Mouse (Mus musculus): Measurements from ENCODE around the gene RPS10-NUDT3. TPM values are rescaled to one million over a fixed set of nuclear protein-coding genes. Genes with fewer than 3 reads are reported as not detected.

The RPS10-NUDT3 gene
- polyA plus RNA-seq, 1 experiment from 2014 or later, result not detected

DNA sequence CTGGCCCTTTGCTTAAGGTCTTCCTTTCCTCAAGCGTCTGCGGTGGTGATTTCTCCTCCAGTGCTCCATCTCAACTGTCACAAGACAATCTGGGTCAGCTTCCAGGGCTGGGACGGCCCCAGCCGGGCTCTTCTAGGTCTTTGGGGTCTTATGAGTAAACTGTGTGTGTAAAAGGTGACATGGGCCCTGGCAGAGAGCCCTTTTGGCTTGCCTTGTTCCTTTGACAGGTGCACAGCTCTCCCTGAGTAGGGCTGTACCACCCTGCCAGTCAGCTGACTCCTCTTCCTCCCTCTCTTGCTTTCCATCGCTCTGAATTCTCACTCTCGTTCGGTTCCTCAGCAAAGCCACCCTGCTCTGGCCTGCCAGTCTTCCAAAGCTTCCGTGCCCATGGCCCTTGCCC, 22.1 kb upstream of the RPS10-NUDT3 start:
- H3K36me3 ChIP-seq (ENCODE audit: control insufficient read depth, insufficient read depth, low read length), result no peaks in the 10 kb centered on the region
- no peak for ATAC-seq (ENCODE audit: insufficient number of reproducible peaks, insufficient read depth, low FRiP score, low read depth)
- no peak overlapping the region for H3K4me3 ChIP-seq (ENCODE audit: low read depth, low read length)
- H3K27me3 ChIP-seq (ENCODE audit: control insufficient read depth, insufficient read depth, low read length), result peaks cover 13% of the 10 kb centered on the region; the same call in 1 of the 2 replicates
- 66% methylated on average over 8 of the region's 8 CpGs for WGBS
- H3K9ac ChIP-seq (replicated peaks; ENCODE audit: low read depth, low read length), result no peak overlapping the region
- H3K27ac ChIP-seq (ENCODE audit: low read length), result no peak overlapping the region
- H3K4me2 ChIP-seq (replicated peaks; ENCODE audit: low read depth, low read length), result no peak overlapping the region
- H3K9me3 ChIP-seq (ENCODE audit: control insufficient read depth, low read depth, low read length), result no peaks in the 10 kb centered on the region
- peaks cover 9% of the 10 kb centered on the region; the same call in 1 of the 2 replicates for H3K4me1 ChIP-seq (ENCODE audit: control insufficient read depth, insufficient read depth, low read length)

- no peak overlapping the region for H3K9ac ChIP-seq (replicated peaks; ENCODE audit: low read depth, low read length)
- no peaks in the 10 kb centered on the region for H3K36me3 ChIP-seq (ENCODE audit: control insufficient read depth, insufficient read depth, low read length)
- no peaks in the 10 kb centered on the region for H3K9me3 ChIP-seq (ENCODE audit: control insufficient read depth, low read depth, low read length)
- H3K4me2 ChIP-seq (replicated peaks; ENCODE audit: low read depth, low read length), result no peak overlapping the region; the same call in 1 of the 2 replicates
- peaks cover 13% of the 10 kb centered on the region; the same call in 1 of the 2 replicates for H3K27me3 ChIP-seq (ENCODE audit: control insufficient read depth, insufficient read depth, low read length)
- no peak overlapping the region for H3K27ac ChIP-seq (ENCODE audit: low read length)
- H3K4me1 ChIP-seq (ENCODE audit: control insufficient read depth, insufficient read depth, low read length), result peaks cover 9% of the 10 kb centered on the region; the same call in 1 of the 2 replicates
- no peak overlapping the region for H3K4me3 ChIP-seq (ENCODE audit: low read depth, low read length)
- 9% methylated on average over 5 of the region's 5 CpGs for WGBS
- no peak for ATAC-seq (ENCODE audit: insufficient number of reproducible peaks, insufficient read depth, low FRiP score, low read depth)
Measured at GRCm38 (mm10) chr17:27656414-27656813, 21.4 kb upstream of the RPS10-NUDT3 start.

DNA sequence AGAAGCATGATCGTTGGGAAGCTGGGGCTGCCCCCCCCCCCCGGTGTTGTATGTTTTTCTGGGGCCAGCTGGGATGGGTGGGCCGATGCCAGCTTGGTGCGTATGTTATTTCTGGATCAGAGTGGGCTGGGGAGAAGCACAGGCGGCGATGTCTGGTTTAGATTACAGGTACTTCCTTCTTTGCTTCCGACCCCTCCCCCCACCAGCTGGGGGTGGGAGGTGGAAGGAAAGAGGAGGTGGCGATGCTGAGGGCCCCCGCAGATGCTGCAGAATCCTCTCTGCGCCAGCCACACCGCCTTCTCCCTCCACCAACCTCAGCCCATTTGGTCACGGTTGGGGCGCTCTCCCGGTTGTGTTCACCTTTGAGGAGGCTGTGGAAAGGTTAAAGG, 21.0 kb upstream of the RPS10-NUDT3 start:
- H3K4me1 ChIP-seq (ENCODE audit: control insufficient read depth, insufficient read depth, low read length), result peaks cover 9% of the 10 kb centered on the region; the same call in 1 of the 2 replicates
- H3K36me3 ChIP-seq (ENCODE audit: control insufficient read depth, insufficient read depth, low read length), result no peaks in the 10 kb centered on the region
- no peak for ATAC-seq (ENCODE audit: insufficient number of reproducible peaks, insufficient read depth, low FRiP score, low read depth)
- peak overlapping the region; percentile 62 for H3K4me2 ChIP-seq (replicated peaks; ENCODE audit: low read depth, low read length)
- peak overlapping the region; percentile 31 for H3K4me3 ChIP-seq (ENCODE audit: low read depth, low read length)
- WGBS, result 8% methylated on average over 14 of the region's 14 CpGs
- peaks cover 13% of the 10 kb centered on the region; the same call in 1 of the 2 replicates for H3K27me3 ChIP-seq (ENCODE audit: control insufficient read depth, insufficient read depth, low read length)
- no peaks in the 10 kb centered on the region for H3K9me3 ChIP-seq (ENCODE audit: control insufficient read depth, low read depth, low read length)
- H3K27ac ChIP-seq (ENCODE audit: low read length), result no peak overlapping the region
- no peak overlapping the region for H3K9ac ChIP-seq (replicated peaks; ENCODE audit: low read depth, low read length)

GRCm38 (mm10) chr17:27655089-27656010, 20.3 kb upstream of the RPS10-NUDT3 start, which contains the start of gene Pacsin1:
Gene Pacsin1, plus strand, starts transcription at chr17:27655509.
- H3K9me3 ChIP-seq (ENCODE audit: control insufficient read depth, low read depth, low read length), result no peaks in the 10 kb centered on the region
- no peak within 1 kb of the TSS for H3K9ac ChIP-seq (replicated peaks; ENCODE audit: low read depth, low read length)
- WGBS, result 1% methylated on average over 56 of the region's 65 CpGs
- peak; percentile 59 for ATAC-seq (ENCODE audit: insufficient number of reproducible peaks, insufficient read depth, low FRiP score, low read depth)
- peaks cover 13% of the 10 kb centered on the region; the same call in 1 of the 2 replicates for H3K27me3 ChIP-seq (ENCODE audit: control insufficient read depth, insufficient read depth, low read length)
- no peak within 1 kb of the TSS for H3K27ac ChIP-seq (ENCODE audit: low read length)
- H3K4me3 ChIP-seq (ENCODE audit: low read depth, low read length), result peak within 1 kb of the TSS; percentile 31
- H3K4me2 ChIP-seq (replicated peaks; ENCODE audit: low read depth, low read length), result peak within 1 kb of the TSS; percentile 62
- peaks cover 9% of the 10 kb centered on the region; the same call in 1 of the 2 replicates for H3K4me1 ChIP-seq (ENCODE audit: control insufficient read depth, insufficient read depth, low read length)
- no peaks in the 10 kb centered on the region for H3K36me3 ChIP-seq (ENCODE audit: control insufficient read depth, insufficient read depth, low read length)

GRCm38 (mm10) chr17:27653253-27653959, 18.4 kb upstream of the RPS10-NUDT3 start:
- Histone ChIP-seq H3K9me3 (ENCODE audit: control insufficient read depth, low read depth, low read length) (no peaks in the 10 kb centered on the region), H3K36me3 (ENCODE audit: control insufficient read depth, insufficient read depth, low read length) (no peaks in the 10 kb centered on the region), H3K4me3 (ENCODE audit: low read depth, low read length) (no peak overlapping the region), H3K4me2 (replicated peaks; ENCODE audit: low read depth, low read length) (no peak overlapping the region), H3K9ac (replicated peaks; ENCODE audit: low read depth, low read length) (no peak overlapping the region), H3K27ac (ENCODE audit: low read length) (no peak overlapping the region), H3K4me1 (ENCODE audit: control insufficient read depth, insufficient read depth, low read length) (peaks cover 9% of the 10 kb centered on the region; the same call in 1 of the 2 replicates), H3K27me3 (ENCODE audit: control insufficient read depth, insufficient read depth, low read length) (peaks cover 13% of the 10 kb centered on the region; the same call in 1 of the 2 replicates)
- WGBS, result 58% methylated on average over 10 of the region's 10 CpGs
- ATAC-seq (ENCODE audit: insufficient number of reproducible peaks, insufficient read depth, low FRiP score, low read depth), result no peak

- H3K4me1 ChIP-seq (ENCODE audit: control insufficient read depth, insufficient read depth, low read length), result peaks cover 9% of the 10 kb centered on the region; the same call in 1 of the 2 replicates
- 82% methylated on average over 23 of the region's 23 CpGs for WGBS
- H3K9me3 ChIP-seq (ENCODE audit: control insufficient read depth, low read depth, low read length), result no peaks in the 10 kb centered on the region
- H3K9ac ChIP-seq (replicated peaks; ENCODE audit: low read depth, low read length), result no peak overlapping the region
- no peak overlapping the region for H3K4me3 ChIP-seq (ENCODE audit: low read depth, low read length)
- peaks cover 13% of the 10 kb centered on the region; the same call in 1 of the 2 replicates for H3K27me3 ChIP-seq (ENCODE audit: control insufficient read depth, insufficient read depth, low read length)
- no peak overlapping the region for H3K4me2 ChIP-seq (replicated peaks; ENCODE audit: low read depth, low read length)
- ATAC-seq (ENCODE audit: insufficient number of reproducible peaks, insufficient read depth, low FRiP score, low read depth), result no peak
- no peak overlapping the region for H3K27ac ChIP-seq (ENCODE audit: low read length)
- no peaks in the 10 kb centered on the region for H3K36me3 ChIP-seq (ENCODE audit: control insufficient read depth, insufficient read depth, low read length)
Measured at GRCm38 (mm10) chr17:27652046-27652790, 17.2 kb upstream of the RPS10-NUDT3 start.

DNA sequence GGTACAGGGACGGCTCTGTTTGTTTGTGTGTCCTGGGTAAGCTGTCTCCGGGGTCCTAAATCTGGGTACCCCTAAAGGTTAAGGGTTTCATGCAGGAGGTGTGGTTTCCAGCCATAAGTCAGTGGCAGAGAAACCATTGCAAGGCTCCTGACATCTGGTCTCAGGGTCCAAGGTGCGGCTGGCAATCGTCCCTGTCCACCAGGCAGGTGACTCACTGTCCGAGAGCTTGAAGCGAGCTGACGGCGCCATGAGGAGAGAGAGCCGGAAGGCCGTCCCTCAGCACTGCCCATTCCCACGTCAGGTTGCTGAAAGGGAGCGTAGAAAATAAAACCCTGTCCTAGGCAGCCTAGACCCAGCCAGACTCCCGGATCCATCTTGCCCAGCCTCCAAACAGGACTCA, 15.6 kb upstream of the RPS10-NUDT3 start:
- Histone ChIP-seq H3K4me2 (replicated peaks; ENCODE audit: low read depth, low read length) (no peak overlapping the region), H3K27me3 (ENCODE audit: control insufficient read depth, insufficient read depth, low read length) (peaks cover 6% of the 10 kb centered on the region; the same call in 1 of the 2 replicates), H3K27ac (ENCODE audit: low read length) (no peak overlapping the region), H3K9ac (replicated peaks; ENCODE audit: low read depth, low read length) (no peak overlapping the region), H3K36me3 (ENCODE audit: control insufficient read depth, insufficient read depth, low read length) (no peaks in the 10 kb centered on the region), H3K4me3 (ENCODE audit: low read depth, low read length) (no peak overlapping the region), H3K4me1 (ENCODE audit: control insufficient read depth, insufficient read depth, low read length) (0 out of 2 replicates have a peak, but pooled peaks cover 2% of the 10 kb centered on the region), H3K9me3 (ENCODE audit: control insufficient read depth, low read depth, low read length) (no peaks in the 10 kb centered on the region)
- no peak for ATAC-seq (ENCODE audit: insufficient number of reproducible peaks, insufficient read depth, low FRiP score, low read depth)
- WGBS, result 70% methylated on average over 13 of the region's 13 CpGs

GRCm38 (mm10) chr17:27650160-27650559, 15.1 kb upstream of the RPS10-NUDT3 start:
- ATAC-seq (ENCODE audit: insufficient number of reproducible peaks, insufficient read depth, low FRiP score, low read depth), result no peak
- no peak overlapping the region for H3K4me2 ChIP-seq (replicated peaks; ENCODE audit: low read depth, low read length)
- WGBS, result 8% methylated on average over 12 of the region's 12 CpGs
- no peaks in the 10 kb centered on the region for H3K36me3 ChIP-seq (ENCODE audit: control insufficient read depth, insufficient read depth, low read length)
- no peak overlapping the region for H3K9ac ChIP-seq (replicated peaks; ENCODE audit: low read depth, low read length)
- H3K9me3 ChIP-seq (ENCODE audit: control insufficient read depth, low read depth, low read length), result no peaks in the 10 kb centered on the region
- H3K27ac ChIP-seq (ENCODE audit: low read length), result no peak overlapping the region
- H3K4me1 ChIP-seq (ENCODE audit: control insufficient read depth, insufficient read depth, low read length), result no peaks in the 10 kb centered on the region
- no peak overlapping the region for H3K4me3 ChIP-seq (ENCODE audit: low read depth, low read length)
- H3K27me3 ChIP-seq (ENCODE audit: control insufficient read depth, insufficient read depth, low read length), result peaks cover 5% of the 10 kb centered on the region; the same call in 1 of the 2 replicates
